Mouse (Mus musculus) adrenal gland, postnatal 0 days (tissue): ENCODE results near the gene Msgn1. TPM values are rescaled to one million over a fixed set of nuclear protein-coding genes. Genes with fewer than 3 reads are reported as not detected.

ENCODE experiments used
- polyA plus RNA-seq: library from polyadenylated mRNA; unstranded; fragments of >200 nt; fragmentation: Nextera tagmentation; extraction: Ambion mirVana; gene quantifications from 2 replicates; pipeline ENCODE4 v1.2.1, GENCODE M21; 2015

The Msgn1 gene
- polyA plus RNA-seq: not detected in 2 replicates

DNA sequence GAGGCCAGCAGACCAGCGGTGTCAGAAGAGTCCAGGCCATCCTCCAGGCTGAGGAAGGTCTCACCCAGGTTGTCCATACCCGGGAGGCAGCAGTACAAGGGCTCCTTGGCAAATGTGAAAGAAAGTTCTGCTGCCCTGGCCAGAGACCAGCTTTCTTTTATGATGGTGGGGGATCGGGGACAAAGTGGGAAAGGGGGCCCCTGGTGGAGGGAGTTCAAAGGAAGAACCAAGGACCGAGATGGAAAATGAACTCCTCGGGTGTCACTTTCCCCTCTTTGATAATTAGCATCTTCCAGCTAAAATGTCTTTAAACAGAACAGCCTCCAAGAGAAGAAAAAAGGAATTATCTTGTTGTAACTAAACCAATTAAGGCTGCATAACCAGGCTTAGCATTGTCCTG, at the start of gene Msgn1:
TSS of gene Msgn1 (minus strand) at position 101 of the 400 bp plus-strand sequence.

Other genes with a start within 250 kb of the Msgn1 start
- gene Kcns3, start 57.9 kb downstream of the Msgn1 start, polyA plus RNA-seq: 3.6 and 5.8 TPM in 2 replicates
- gene Gen1, start 56.8 kb upstream of the Msgn1 start, polyA plus RNA-seq: 1.5 and 1.6 TPM in 2 replicates
- 81.2 and 99.4 TPM in 2 replicates for gene Smc6, start 56.9 kb upstream of the Msgn1 start, polyA plus RNA-seq
- gene Vsnl1, start 227.6 kb upstream of the Msgn1 start, polyA plus RNA-seq: 5.1 and 10.4 TPM in 2 replicates
- gene Rad51ap2, start 247.1 kb upstream of the Msgn1 start, polyA plus RNA-seq: 0.19 and 0.61 TPM in 2 replicates